Mouse (Mus musculus): ENCODE measurements around the gene Ppm1j. TPM values are rescaled to one million over a fixed set of nuclear protein-coding genes. Genes with fewer than 3 reads are reported as not detected.
"Not testable (repeated sequence)": the region's sequence is repeated elsewhere in the genome, so short reads cannot be mapped to it uniquely, and the experiment has no call there.

Ppm1j gene
- polyA plus RNA-seq (2016; fragmentation: Nextera tagmentation; extraction: Ambion mirVana): 19.9 and 44.8 TPM in 2 replicates

DNA sequence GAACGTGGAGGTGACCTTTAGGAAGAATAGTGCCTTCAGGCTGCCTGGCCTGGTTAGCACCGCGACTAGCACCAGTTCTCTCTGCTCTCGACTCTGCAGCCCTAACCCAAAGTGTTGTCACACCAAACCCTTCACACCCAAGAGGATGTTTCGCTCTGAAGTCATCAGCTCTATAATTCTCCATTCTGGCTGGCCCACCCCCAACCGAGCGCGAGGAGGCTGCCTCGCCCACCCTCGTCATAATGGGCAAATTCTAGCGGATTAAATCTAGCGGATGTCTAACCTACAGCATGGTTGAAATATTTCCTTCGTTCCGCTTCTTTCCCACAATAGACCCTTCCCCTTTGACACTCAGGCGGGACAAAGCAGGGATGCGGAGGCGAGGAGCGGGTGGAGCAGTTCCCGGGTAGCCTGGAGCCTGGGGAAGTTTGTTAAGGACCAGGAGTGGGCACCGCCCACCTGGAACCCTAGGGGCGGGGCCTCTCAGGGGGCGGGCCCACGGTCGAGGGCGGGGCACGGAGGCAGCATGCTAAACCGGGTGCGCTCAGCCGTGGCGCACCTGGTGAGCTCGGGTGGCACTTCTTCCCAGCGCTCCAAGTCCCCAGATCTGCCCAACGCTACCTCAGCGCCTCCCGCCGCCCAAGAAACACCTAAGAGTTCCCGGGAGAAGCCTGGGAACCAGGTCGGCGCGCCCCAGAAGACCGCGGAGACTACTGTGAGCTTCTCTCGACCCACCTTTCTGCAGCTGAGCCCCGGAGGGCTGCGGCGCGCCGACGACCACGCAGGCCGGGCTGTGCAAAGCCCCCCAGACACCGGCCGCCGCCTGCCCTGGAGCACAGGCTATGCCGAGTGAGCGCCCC lies at the start of gene Ppm1j:
Gene Ppm1j, plus strand, starts transcription at position 496 of the 860 bp plus-strand sequence.
- under 1% methylated on average over 56 of the region's 56 CpGs for WGBS
- Histone ChIP-seq H3K9me3 (no peaks in the 10 kb centered on the region), H3K36me3 (0 out of 2 replicates have a peak, but pooled peaks cover 8% of the 10 kb centered on the region), H3K4me3 (peak within 1 kb of the TSS; percentile 79), H3K27ac (peak within 1 kb of the TSS; percentile 90), H3K4me1 (peaks cover 44% of the 10 kb centered on the region), H3K27me3 (ENCODE audit: insufficient read depth, poor library complexity, severe bottlenecking) (peaks cover 73% of the 10 kb centered on the region)
- DNase-seq (ENCODE audit: low spot score): peak; percentile 91

DNA sequence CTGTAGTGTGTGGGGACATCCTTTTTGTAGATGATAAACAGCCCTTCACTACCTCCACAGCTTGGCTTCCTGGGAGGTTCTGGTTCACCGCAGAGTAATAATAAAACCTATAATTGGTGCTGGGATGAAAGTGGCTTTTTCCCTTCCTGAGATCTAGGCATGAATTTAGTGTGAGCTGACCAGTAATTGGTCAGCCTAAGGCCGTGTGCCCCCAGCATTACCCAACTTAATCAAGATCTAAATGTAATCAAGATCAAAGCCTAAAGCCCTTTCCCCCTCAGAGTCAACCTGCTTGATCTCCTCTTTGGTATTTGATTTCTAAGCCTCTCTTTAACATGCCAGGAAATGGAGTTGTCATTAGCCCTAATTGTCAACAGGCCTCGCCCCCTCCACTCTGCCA lies 47.9 kb upstream of the Ppm1j start:
- Histone ChIP-seq H3K9me3 (no peaks in the 10 kb centered on the region), H3K27ac (no peak overlapping the region), H3K4me1 (no peaks in the 10 kb centered on the region), H3K4me3 (no peak overlapping the region), H3K27me3 (ENCODE audit: insufficient read depth, poor library complexity, severe bottlenecking) (no peaks in the 10 kb centered on the region), H3K36me3 (no peaks in the 10 kb centered on the region)
- no peak for DNase-seq (ENCODE audit: low spot score)
- 71% methylated on average over 3 of the region's 3 CpGs for WGBS

DNA sequence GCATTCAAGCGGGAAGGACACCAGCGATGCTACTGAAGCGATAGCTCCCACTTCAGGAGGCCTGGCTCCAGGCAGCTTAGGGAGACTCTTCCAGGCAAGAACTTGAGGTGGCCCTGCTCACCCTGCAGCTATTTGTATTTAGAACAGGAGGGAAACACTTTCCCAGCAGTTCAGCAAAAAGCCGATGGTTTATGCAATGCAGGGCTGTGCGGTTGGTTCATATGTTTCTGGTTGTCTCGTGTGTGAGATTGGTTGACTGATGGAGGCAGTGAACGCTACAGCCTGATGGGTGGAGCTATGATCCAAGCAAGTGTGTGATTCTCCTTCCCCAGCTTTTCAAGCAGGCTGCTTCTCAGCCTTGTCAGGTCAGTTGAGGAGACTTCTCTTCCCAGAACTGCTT lies 46.2 kb upstream of the Ppm1j start:
- Histone ChIP-seq H3K36me3 (no peaks in the 10 kb centered on the region), H3K4me3 (no peak overlapping the region), H3K9me3 (no peaks in the 10 kb centered on the region), H3K27me3 (ENCODE audit: insufficient read depth, poor library complexity, severe bottlenecking) (no peaks in the 10 kb centered on the region), H3K4me1 (no peaks in the 10 kb centered on the region), H3K27ac (no peak overlapping the region)
- no peak for DNase-seq (ENCODE audit: low spot score)
- WGBS: 53% methylated on average over 7 of the region's 7 CpGs

- 86% methylated on average over 3 of the region's 3 CpGs for WGBS
- no peak overlapping the region for H3K27ac ChIP-seq
- no peaks in the 10 kb centered on the region for H3K9me3 ChIP-seq
- H3K4me3 ChIP-seq: no peak overlapping the region
- H3K27me3 ChIP-seq (ENCODE audit: insufficient read depth, poor library complexity, severe bottlenecking): no peaks in the 10 kb centered on the region
- H3K36me3 ChIP-seq: no peaks in the 10 kb centered on the region
- DNase-seq (ENCODE audit: low spot score): no peak
- H3K4me1 ChIP-seq: no peaks in the 10 kb centered on the region
These were observed 38.9 kb upstream of the Ppm1j start for GRCm38 (mm10) chr3:104741954-104742353.

GRCm38 (mm10) chr3:104743161-104743560 lies 37.7 kb upstream of the Ppm1j start:
- peaks cover 6% of the 10 kb centered on the region; the same call in 1 of the 2 replicates for H3K4me1 ChIP-seq
- H3K4me3 ChIP-seq: no peak overlapping the region
- 50% methylated on average over 1 of the region's 1 CpGs for WGBS
- no peaks in the 10 kb centered on the region for H3K9me3 ChIP-seq
- no peak overlapping the region for H3K27ac ChIP-seq
- DNase-seq (ENCODE audit: low spot score): no peak
- no peaks in the 10 kb centered on the region for H3K27me3 ChIP-seq (ENCODE audit: insufficient read depth, poor library complexity, severe bottlenecking)
- no peaks in the 10 kb centered on the region for H3K36me3 ChIP-seq

- H3K4me3 ChIP-seq: no peak overlapping the region
- 69% methylated on average over 1 of the region's 1 CpGs for WGBS
- no peak for DNase-seq (ENCODE audit: low spot score)
These were observed 37.0 kb upstream of the Ppm1j start for GRCm38 (mm10) chr3:104743864-104744263.

GRCm38 (mm10) chr3:104752845-104753244 lies 28.0 kb upstream of the Ppm1j start:
- not testable (repeated sequence) for H3K9me3 ChIP-seq; H3K27me3 ChIP-seq (ENCODE audit: insufficient read depth, poor library complexity, severe bottlenecking); H3K36me3 ChIP-seq; DNase-seq (ENCODE audit: low spot score); H3K27ac ChIP-seq
- Histone ChIP-seq H3K4me3 (peak overlapping the region; percentile 35; the same call in 1 of the 2 replicates), H3K4me1 (peaks cover 19% of the 10 kb centered on the region)
- WGBS: 16% methylated on average over 25 of the region's 25 CpGs

More at GRCm38 (mm10) chr3:104743864-104744263, 37.0 kb upstream of the Ppm1j start:
- Histone ChIP-seq H3K4me1 (peaks cover 7% of the 10 kb centered on the region; the same call in 1 of the 2 replicates), H3K27me3 (ENCODE audit: insufficient read depth, poor library complexity, severe bottlenecking) (no peaks in the 10 kb centered on the region), H3K27ac (no peak overlapping the region), H3K9me3 (no peaks in the 10 kb centered on the region), H3K36me3 (no peaks in the 10 kb centered on the region)

GRCm38 (mm10) chr3:104758406-104758805 lies 22.4 kb upstream of the Ppm1j start:
- Histone ChIP-seq H3K27ac (peak overlapping the region; percentile 81), H3K27me3 (ENCODE audit: insufficient read depth, poor library complexity, severe bottlenecking) (peaks cover 20% of the 10 kb centered on the region), H3K9me3 (no peaks in the 10 kb centered on the region), H3K4me3 (peak overlapping the region; percentile 58), H3K36me3 (no peaks in the 10 kb centered on the region), H3K4me1 (peaks cover 26% of the 10 kb centered on the region)
- DNase-seq (ENCODE audit: low spot score): peak; percentile 89
- 2% methylated on average over 27 of the region's 27 CpGs for WGBS

DNA sequence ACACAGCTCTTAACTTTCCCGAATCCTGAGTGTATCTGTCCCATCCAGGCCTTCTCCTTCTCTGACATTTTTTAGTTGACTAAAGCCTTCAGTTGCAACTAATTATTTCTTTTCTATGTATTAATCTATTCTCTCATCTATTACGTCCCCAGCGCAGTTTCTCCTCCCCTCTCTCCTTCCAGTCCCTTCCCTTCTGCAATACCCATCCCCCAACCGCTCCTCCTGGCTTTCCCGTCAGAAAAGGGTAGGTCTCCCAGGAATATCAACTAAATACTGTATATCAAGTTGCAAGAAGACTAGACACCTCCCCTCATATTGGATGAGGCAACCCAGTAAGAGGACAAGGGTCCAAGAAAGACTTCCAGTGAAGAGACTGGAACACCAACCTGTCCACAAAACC lies 22.0 kb upstream of the Ppm1j start:
- H3K36me3 ChIP-seq: no peaks in the 10 kb centered on the region
- H3K27me3 ChIP-seq (ENCODE audit: insufficient read depth, poor library complexity, severe bottlenecking): peaks cover 18% of the 10 kb centered on the region
- peak overlapping the region; percentile 58 for H3K4me3 ChIP-seq
- WGBS: 16% methylated on average over 5 of the region's 5 CpGs
- H3K9me3 ChIP-seq: no peaks in the 10 kb centered on the region
- H3K4me1 ChIP-seq: peaks cover 25% of the 10 kb centered on the region
- DNase-seq (ENCODE audit: low spot score): no peak
- peak overlapping the region; percentile 81; the same call in 1 of the 2 replicates for H3K27ac ChIP-seq

- not testable (repeated sequence) for DNase-seq (ENCODE audit: low spot score); H3K9me3 ChIP-seq; H3K36me3 ChIP-seq
- Histone ChIP-seq H3K4me1 (peaks cover 14% of the 10 kb centered on the region; the same call in 1 of the 2 replicates), H3K27me3 (ENCODE audit: insufficient read depth, poor library complexity, severe bottlenecking) (peaks cover 18% of the 10 kb centered on the region), H3K4me3 (peak overlapping the region; percentile 12; the same call in 1 of the 2 replicates), H3K27ac (0 out of 2 replicates have a peak overlapping the region, but pooled peaks have one; percentile 23)
- 16% methylated on average over 20 of the region's 20 CpGs for WGBS
These were observed 18.6 kb upstream of the Ppm1j start for GRCm38 (mm10) chr3:104762103-104762863.

DNA sequence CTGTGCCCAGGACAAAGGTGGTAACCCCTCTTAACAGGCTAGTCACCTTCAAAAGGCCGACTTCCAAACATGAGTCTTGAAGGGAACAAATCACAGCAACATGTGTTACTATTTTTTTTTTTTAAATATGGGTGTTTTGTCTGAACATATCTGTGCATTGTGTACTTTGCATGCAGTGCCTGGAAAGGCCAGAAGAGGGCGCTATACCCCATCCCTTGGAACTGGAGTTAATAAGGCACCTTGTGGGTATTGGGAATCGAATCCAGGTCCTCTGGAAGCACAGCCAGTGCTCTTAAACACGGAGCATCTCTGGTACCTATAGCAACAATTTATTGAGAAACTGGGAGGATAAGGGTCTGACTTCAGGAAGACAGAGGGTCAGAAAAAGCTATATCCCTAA lies 15.8 kb upstream of the Ppm1j start:
- H3K4me3 ChIP-seq: no peak overlapping the region
- no peak for DNase-seq (ENCODE audit: low spot score)
- WGBS: 24% methylated on average over 4 of the region's 4 CpGs

GRCm38 (mm10) chr3:104767141-104767540 lies 13.7 kb upstream of the Ppm1j start:
- no peak overlapping the region for H3K27ac ChIP-seq
- 60% methylated on average over 2 of the region's 2 CpGs for WGBS
- H3K9me3 ChIP-seq: no peaks in the 10 kb centered on the region
- H3K4me1 ChIP-seq: peaks cover 12% of the 10 kb centered on the region; the same call in 1 of the 2 replicates
- H3K4me3 ChIP-seq: no peak overlapping the region
- H3K27me3 ChIP-seq (ENCODE audit: insufficient read depth, poor library complexity, severe bottlenecking): 0 out of 2 replicates have a peak, but pooled peaks cover 4% of the 10 kb centered on the region
- DNase-seq (ENCODE audit: low spot score): no peak
- no peaks in the 10 kb centered on the region for H3K36me3 ChIP-seq

More for the DNA sequence above, 15.8 kb upstream of the Ppm1j start:
- Histone ChIP-seq H3K27ac (no peak overlapping the region), H3K9me3 (no peaks in the 10 kb centered on the region), H3K4me1 (peaks cover 17% of the 10 kb centered on the region; the same call in 1 of the 2 replicates), H3K27me3 (ENCODE audit: insufficient read depth, poor library complexity, severe bottlenecking) (peaks cover 9% of the 10 kb centered on the region; the same call in 1 of the 2 replicates), H3K36me3 (no peaks in the 10 kb centered on the region)

Measured in heart, embryonic 10.5 days (tissue).